Mouse (Mus musculus) limb, embryonic 14.5 days (tissue): ENCODE results near the gene Pex11g. TPM values are rescaled to one million over a fixed set of nuclear protein-coding genes. Genes with fewer than 3 reads are reported as not detected.
A peak's percentile ranks its signal among the peaks of the same experiment; 100 is the strongest.

ENCODE experiments used
- ATAC-seq: fragments of 200-750 bp; cut with Nextera tagmentation; 2 replicates; pipeline ENCODE4 v1.8.0; 2017; ENCODE audit warnings: low read depth, moderate number of reproducible peaks, moderate TSS enrichment; ENCODE audit not compliant: low FRiP score
- DNase-seq: peaks from one replicate; pipeline ENCODE4 v3.0.0-alpha.2; 2015; ENCODE audit warnings: low spot score
- H3K27ac ChIP-seq: fragments of 300-500 bp; sonication (generic); replicated peaks from 2 replicates; pipeline ENCODE4 v1.5.1; 2014; ENCODE audit warnings: low read depth, mild to moderate bottlenecking, low read length, moderate library complexity, mixed read lengths
- H3K27me3 ChIP-seq: fragments of 300-500 bp; sonication (generic); 2 replicates; pipeline ENCODE4 v1.6.1; 2014; ENCODE audit warnings: low read length, mixed read lengths; ENCODE audit not compliant: control insufficient read depth, insufficient read depth
- H3K36me3 ChIP-seq: fragments of 300-500 bp; sonication (generic); 2 replicates; pipeline ENCODE4 v1.6.1; 2014; ENCODE audit warnings: mild to moderate bottlenecking, low read length, moderate library complexity, mixed read lengths; ENCODE audit not compliant: control insufficient read depth, insufficient read depth
- H3K4me1 ChIP-seq: fragments of 300-500 bp; sonication (generic); 2 replicates; pipeline ENCODE4 v1.6.1; 2014; ENCODE audit warnings: antibody characterized with exemption, low read length, mixed read lengths; ENCODE audit not compliant: control insufficient read depth, insufficient read depth
- H3K4me2 ChIP-seq: fragments of 300-500 bp; sonication (generic); replicated peaks from 2 replicates; pipeline ENCODE4 v1.6.1; 2014; ENCODE audit warnings: low read depth, mild to moderate bottlenecking, low read length, moderate library complexity; ENCODE audit not compliant: severe bottlenecking
- H3K4me3 ChIP-seq: fragments of 300-500 bp; sonication (generic); replicated peaks from 2 replicates; pipeline ENCODE4 v1.5.1; 2014; ENCODE audit warnings: low read length
- H3K9ac ChIP-seq: fragments of 300-500 bp; sonication (generic); 2 replicates; pipeline ENCODE4 v1.6.1; 2014; ENCODE audit warnings: mild to moderate bottlenecking, low read depth, low read length, moderate library complexity; ENCODE audit not compliant: severe bottlenecking
- H3K9me3 ChIP-seq: fragments of 300-500 bp; sonication (generic); 2 replicates; pipeline ENCODE4 v1.6.1; 2016; ENCODE audit warnings: low read length; ENCODE audit not compliant: control insufficient read depth
- POLR2A ChIP-seq: fragments of 200-500 bp; IDR thresholded peaks from 2 replicates; pipeline ENCODE4 v1.8.0; 2012; ENCODE audit warnings: inconsistent platforms, mild to moderate bottlenecking, moderate library complexity, borderline replicate concordance; ENCODE audit not compliant: insufficient read depth, insufficient read length; ENCODE audit errors: extremely low read depth
- WGBS: fragments of 180-500 bp; shearing (Covaris S2); extraction: QIAGEN DNeasy Blood & Tissue Kit; methylation state at CpG from one replicate; pipeline ENCODE4 v1.1.7; 2014; 5-methylcytosine and 5-hydroxymethylcytosine counted together
- polyA plus RNA-seq, 2 experiments: library from polyadenylated mRNA; depleted of rRNA in 1 of 2; stranded (reverse) in 1 of 2; unstranded in 1 of 2; fragments of >200 nt; fragmentation: Nextera tagmentation in 1 of 2; extraction: Ambion mirVana in 1 of 2; gene quantifications; 2 replicates each; pipeline versions ENCODE4 v1.2.1 to v1.2.3; 2012 to 2014

Gene Pex11g
- polyA plus RNA-seq, 2 experiments = 4.7 to 6.0 TPM

DNA sequence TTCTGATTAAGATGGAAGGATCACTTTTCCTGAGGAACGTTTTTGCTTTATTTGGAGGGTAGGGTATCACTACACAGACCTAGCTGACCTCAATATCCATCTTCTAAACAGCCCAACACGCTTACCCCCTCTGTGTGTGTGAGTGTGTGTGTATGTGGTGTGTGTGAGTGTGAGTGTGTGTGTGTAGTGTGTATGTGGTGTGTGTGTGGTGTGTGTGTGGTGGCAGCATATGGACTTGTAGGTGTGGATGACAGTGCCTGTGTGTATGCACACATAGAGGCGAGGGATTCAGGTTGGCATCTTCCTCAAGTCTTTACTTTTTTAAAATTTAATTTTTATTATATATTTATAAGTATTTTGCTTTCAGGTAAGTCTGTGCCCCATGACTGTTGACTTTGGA, 31.1 kb upstream of the Pex11g start:
- no peak for DNase-seq
- Histone ChIP-seq H3K4me3 (no peak overlapping the region), H3K27ac (no peak overlapping the region), H3K9ac (no peak overlapping the region), H3K9me3 (peaks cover 7% of the 10 kb centered on the region; the same call in 1 of the 2 replicates), H3K27me3 (no peaks in the 10 kb centered on the region), H3K4me1 (peaks cover 9% of the 10 kb centered on the region), H3K36me3 (peaks cover 34% of the 10 kb centered on the region), H3K4me2 (no peak overlapping the region)
- ATAC-seq = no peak
- TF ChIP-seq POLR2A = no peak
- 87% methylated on average over 3 of the region's 3 CpGs for WGBS

DNA sequence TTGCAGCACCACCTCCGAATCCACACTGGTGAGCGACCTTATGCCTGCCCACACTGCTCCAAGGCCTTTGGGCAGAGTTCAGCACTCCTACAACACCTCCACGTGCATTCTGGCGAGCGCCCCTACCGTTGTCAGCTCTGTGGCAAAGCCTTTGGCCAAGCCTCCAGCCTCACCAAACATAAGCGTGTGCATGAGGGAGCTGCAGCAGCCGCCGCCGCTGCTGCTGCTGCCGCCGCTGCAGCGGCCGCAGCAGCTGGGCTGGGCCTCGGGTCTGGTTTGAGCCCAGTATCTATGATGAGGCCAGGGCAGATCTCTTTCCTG, 28.9 kb upstream of the Pex11g start:
- H3K27ac ChIP-seq = no peak overlapping the region
- no peak overlapping the region for H3K9ac ChIP-seq
- H3K36me3 ChIP-seq = peaks cover 34% of the 10 kb centered on the region
- H3K4me1 ChIP-seq = peaks cover 7% of the 10 kb centered on the region
- H3K27me3 ChIP-seq = no peaks in the 10 kb centered on the region
- ATAC-seq (no peak), DNase-seq (no peak)
- 92% methylated on average over 10 of the region's 15 CpGs for WGBS
- peaks cover 7% of the 10 kb centered on the region; the same call in 1 of the 2 replicates for H3K9me3 ChIP-seq
- H3K4me2 ChIP-seq = no peak overlapping the region
- H3K4me3 ChIP-seq = no peak overlapping the region
- no peak for TF ChIP-seq POLR2A

DNA sequence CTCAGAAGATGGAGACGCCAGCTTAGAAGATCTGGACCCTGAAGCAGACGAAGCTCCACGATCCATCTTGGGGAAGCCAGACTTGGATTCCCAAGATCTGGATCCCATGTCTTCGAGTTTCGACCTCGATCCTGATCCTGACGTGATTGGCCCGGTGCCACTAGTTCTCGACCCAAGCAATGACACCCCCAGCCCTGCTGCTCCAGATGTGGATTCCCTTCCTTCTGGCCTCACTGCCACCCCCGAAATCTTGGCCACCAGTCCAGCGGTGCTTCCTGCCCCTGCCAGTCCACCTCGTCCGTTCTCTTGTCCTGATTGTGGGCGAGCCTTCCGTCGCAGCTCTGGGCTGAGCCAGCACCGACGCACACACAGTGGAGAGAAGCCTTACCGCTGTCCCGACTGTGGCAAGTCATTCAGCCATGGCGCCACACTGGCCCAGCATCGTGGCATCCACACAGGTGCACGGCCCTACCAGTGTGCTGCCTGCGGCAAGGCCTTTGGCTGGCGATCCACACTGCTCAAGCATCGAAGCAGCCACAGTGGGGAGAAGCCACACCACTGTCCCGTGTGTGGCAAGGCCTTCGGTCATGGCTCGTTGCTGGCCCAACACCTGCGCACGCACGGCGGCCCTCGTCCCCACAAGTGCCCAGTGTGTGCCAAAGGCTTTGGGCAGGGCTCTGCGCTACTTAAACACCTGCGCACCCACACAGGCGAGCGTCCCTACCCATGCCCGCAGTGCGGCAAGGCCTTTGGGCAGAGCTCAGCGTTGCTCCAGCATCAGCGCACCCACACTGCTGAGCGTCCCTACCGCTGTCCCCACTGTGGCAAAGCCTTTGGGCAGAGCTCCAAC, 28.3 kb upstream of the Pex11g start:
- Histone ChIP-seq H3K4me3 (no peak overlapping the region), H3K9ac (no peak overlapping the region), H3K9me3 (peaks cover 7% of the 10 kb centered on the region; the same call in 1 of the 2 replicates), H3K27me3 (no peaks in the 10 kb centered on the region), H3K4me2 (no peak overlapping the region), H3K4me1 (peaks cover under 1% of the 10 kb centered on the region), H3K36me3 (peaks cover 34% of the 10 kb centered on the region), H3K27ac (no peak overlapping the region)
- TF ChIP-seq POLR2A = no peak
- no peak for DNase-seq
- ATAC-seq = no peak
- 96% methylated on average over 43 of the region's 44 CpGs for WGBS

DNA sequence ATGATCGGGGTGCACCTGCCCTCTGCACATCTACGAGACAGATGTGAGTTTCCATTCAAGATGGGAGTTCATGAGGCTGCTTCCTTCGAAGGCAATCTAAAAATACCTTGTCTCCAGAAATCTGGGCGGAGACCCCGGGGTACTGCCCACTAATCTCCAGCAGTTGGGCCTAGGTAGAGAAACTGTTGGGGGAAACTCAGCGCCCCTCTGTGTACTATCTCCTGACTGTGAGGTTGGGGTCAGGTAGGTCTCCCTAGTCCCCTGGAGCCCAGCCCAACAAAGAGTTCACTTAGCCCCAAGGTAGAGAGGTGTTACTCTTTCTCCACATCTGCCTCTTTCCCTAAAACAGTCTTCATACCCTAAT, 26.3 kb upstream of the Pex11g start:
- DNase-seq (peak; percentile 27), ATAC-seq (no peak; the same call in 1 of the 2 replicates)
- peaks cover 34% of the 10 kb centered on the region for H3K36me3 ChIP-seq
- WGBS = 26% methylated on average over 6 of the region's 6 CpGs
- H3K27me3 ChIP-seq = no peaks in the 10 kb centered on the region
- no peaks in the 10 kb centered on the region for H3K4me1 ChIP-seq
- H3K9me3 ChIP-seq = peaks cover 7% of the 10 kb centered on the region; the same call in 1 of the 2 replicates
- H3K9ac ChIP-seq = peak overlapping the region; percentile 99
- H3K4me3 ChIP-seq = peak overlapping the region; percentile 94
- H3K4me2 ChIP-seq = peak overlapping the region; percentile 65
- peak overlapping the region; percentile 91 for H3K27ac ChIP-seq
- TF ChIP-seq POLR2A = no peak

DNA sequence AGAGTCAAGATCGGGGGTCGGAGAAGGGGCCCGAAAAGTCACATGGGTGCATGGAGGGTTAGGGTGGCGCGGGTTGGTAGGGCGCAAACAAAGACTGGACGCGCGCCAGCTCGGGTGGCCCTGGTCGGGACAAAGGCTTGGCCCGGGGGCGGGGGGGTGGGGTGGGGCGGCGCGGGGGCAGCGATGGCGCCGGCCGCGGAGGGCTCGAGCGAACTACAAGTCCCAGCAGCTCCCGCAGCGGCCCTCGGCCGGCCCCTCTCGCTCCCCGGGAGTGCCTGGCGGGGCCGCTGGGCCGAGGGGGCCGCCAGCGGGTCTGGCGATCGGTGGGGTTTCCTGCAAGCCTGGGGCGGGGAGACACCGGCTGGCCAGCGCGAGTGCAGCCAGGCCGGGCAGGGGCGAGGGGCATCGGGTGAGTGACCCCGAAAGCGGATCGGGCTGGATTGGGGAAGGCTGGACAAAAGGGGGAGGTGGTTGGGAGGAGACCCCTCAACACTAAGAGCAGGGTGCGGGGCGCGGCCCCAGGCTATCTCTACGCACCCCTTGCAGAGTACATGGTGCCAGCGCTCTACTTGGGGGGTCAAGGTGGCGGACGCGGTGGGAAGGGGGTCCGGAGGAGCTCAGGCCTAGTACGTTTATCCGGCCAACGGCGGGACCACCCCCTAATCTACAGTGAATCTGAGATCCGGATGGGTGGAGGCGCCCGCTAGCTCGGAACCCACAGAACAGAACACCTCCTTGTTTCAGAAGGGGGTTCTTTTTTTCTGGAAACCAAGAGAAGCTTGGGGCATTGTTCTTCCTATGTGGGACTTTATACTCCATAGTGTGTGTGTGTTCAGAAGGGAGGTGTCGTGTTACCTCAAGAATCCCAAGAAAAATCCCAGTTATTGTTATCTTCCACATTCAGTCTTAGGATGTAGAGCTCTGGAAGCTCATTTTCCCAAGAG, 25.7 kb upstream of the Pex11g start, which contains the start of gene Zfp358:
TSS of gene Zfp358 (plus strand) at position 238 of the 944 bp plus-strand sequence.
- Histone ChIP-seq H3K4me1 (no peaks in the 10 kb centered on the region), H3K27ac (peak within 1 kb of the TSS; percentile 91), H3K9me3 (peaks cover 7% of the 10 kb centered on the region; the same call in 1 of the 2 replicates), H3K9ac (peak within 1 kb of the TSS; percentile 99), H3K36me3 (peaks cover 34% of the 10 kb centered on the region), H3K4me2 (peak within 1 kb of the TSS; percentile 65), H3K4me3 (peak within 1 kb of the TSS; percentile 94), H3K27me3 (no peaks in the 10 kb centered on the region)
- DNase-seq = peak; percentile 87
- peak; percentile 81; the same call in 1 of the 2 replicates for TF ChIP-seq POLR2A
- 1% methylated on average over 34 of the region's 64 CpGs for WGBS
- peak; percentile 94 for ATAC-seq
